ENCODE assay signal across 8 mouse cellular contexts in the genomic region with DNA sequence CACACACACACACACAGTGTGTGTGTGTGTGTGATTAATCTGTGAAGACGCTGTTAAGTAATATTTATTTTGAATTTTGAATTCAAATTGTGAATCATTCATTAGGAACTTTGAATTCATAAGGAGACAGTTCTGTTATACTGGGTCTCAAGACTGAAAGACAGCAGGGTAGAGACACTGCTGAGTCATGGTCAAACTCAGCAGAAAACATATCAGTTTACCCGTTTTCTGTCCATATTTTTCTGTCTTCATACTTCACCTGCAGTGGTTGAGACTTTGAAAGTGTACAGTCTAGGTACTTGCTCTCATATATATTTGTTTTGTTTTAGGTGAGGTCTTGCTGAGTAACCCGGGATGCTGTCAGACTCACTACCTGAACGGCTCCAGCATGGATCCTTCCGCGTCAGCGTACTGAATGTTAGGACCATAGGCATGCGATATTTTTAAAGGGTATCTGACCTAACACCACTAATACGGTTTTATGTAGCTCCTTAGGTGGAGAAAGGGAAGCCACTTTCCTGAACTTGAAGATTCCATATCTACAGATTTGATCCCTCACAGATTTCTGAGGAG.
A peak's percentile ranks its signal among the peaks of the same experiment; 100 is the strongest.
DNase-seq lines count a peak whose midpoint lies in the region; ATAC-seq and TF ChIP-seq lines count a peak whose summit lies in the region.

No protein-coding gene starts in this region.

- no peaks in the 10 kb centered on the region for H3K4me1 ChIP-seq in lung, adult 2 months (ENCODE audit: control insufficient read depth, insufficient read depth, low read length)
- H3K4me1 ChIP-seq in intestine, embryonic 14.5 days (replicated peaks; ENCODE audit: control insufficient read depth, insufficient read depth, low read length): no peaks in the 10 kb centered on the region

- H3K36me3 ChIP-seq in intestine, embryonic 14.5 days (ENCODE audit: control insufficient read depth, insufficient read depth, low read length): no peaks in the 10 kb centered on the region

- no peaks in the 10 kb centered on the region for H3K27me3 ChIP-seq in intestine, embryonic 14.5 days (replicated peaks; ENCODE audit: control insufficient read depth, insufficient read depth, low read length)

- H3K4me2 ChIP-seq in intestine, embryonic 14.5 days (ENCODE audit: low read length): peak overlapping the region; percentile 57

- no peak overlapping the region for H3K27ac ChIP-seq in intestine, embryonic 14.5 days (ENCODE audit: low read depth)

- no peaks in the 10 kb centered on the region for H3K9me3 ChIP-seq in intestine, embryonic 14.5 days (ENCODE audit: control insufficient read depth, low read length)

- peak overlapping the region; percentile 3 for H3K4me3 ChIP-seq in lung, adult 2 months (replicated peaks; ENCODE audit: extremely low read depth, low read depth, low read length)
- peak overlapping the region; percentile 49 for H3K4me3 ChIP-seq in intestine, embryonic 14.5 days (ENCODE audit: low read depth, low read length)

- TF ChIP-seq CTCF in lung, adult 2 months (IDR thresholded peaks at IDR 0.05; ENCODE audit: insufficient read depth, low read length): no peak

- H3K9ac ChIP-seq in intestine, embryonic 14.5 days (ENCODE audit: low read length): peak overlapping the region; percentile 51; the same call in 1 of the 2 replicates

- ATAC-seq in intestine, embryonic 14.5 days (replicated peaks; ENCODE audit: low FRiP score, low TSS enrichment, low read depth): no peak
- 0 out of 2 replicates have a peak, but pooled peaks have one; percentile 19 for ATAC-seq in megakaryocyte-erythroid progenitor cell, adult 5-6 weeks (replicated peaks; ENCODE audit: low FRiP score, low TSS enrichment, poor library complexity, severe bottlenecking)
- ATAC-seq in monocyte, adult 5-6 weeks (replicated peaks; ENCODE audit: insufficient number of reproducible peaks, low FRiP score, low TSS enrichment, poor library complexity, severe bottlenecking): no peak

- 53% methylated on average over 9 of the region's 9 CpGs for WGBS in lung, adult 2 months
- whole genome bisulfite sequencing in intestine, embryonic 14.5 days: 59% methylated on average over 9 of the region's 9 CpGs

- TF ChIP-seq POLR2A in lung, adult 2 months (IDR thresholded peaks at IDR 0.05; ENCODE audit: borderline replicate concordance, extremely low read depth, low read depth, low read length): no peak

- no peak for DNase-seq in lung, adult 2 months
- no peak for DNase-seq in lung, postnatal 25 days (ENCODE audit: low spot score)
- DNase-seq in embryo, embryonic 9.5 days (ENCODE audit: extremely low spot score): peak; percentile 24
- no peak for DNase-seq in intestine, embryonic 14.5 days (ENCODE audit: low spot score)
- no peak for DNase-seq in frontal cortex, postnatal 10 days (ENCODE audit: low spot score in 2 of 2)
- no peak for DNase-seq in urinary bladder, adult 2 months (ENCODE audit: low spot score)
